ENCODE assay signal across 9 mouse cellular contexts in the genomic region with DNA sequence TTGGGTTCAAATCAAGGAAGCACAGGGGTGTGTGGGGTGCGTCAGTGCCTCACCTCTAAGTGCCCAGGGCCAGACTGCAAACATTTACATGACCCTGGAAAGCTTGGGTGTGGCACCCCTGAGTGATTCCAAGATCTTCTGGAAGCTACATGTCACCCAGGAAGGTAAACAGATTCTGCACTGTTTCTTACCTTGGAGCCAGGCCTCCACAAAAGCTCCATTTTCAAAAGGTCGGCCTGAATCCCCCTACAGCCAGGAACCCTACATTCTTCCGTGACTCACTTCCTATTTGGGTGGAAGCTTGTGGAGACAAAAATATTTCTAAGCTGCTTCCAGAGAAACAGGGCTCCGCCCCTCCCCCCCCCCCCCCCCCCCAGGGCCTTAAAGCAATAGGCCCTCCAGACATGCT. TPM values are rescaled to one million over a fixed set of nuclear protein-coding genes. Genes with fewer than 3 reads are reported as not detected.
DNase-seq lines count a peak whose midpoint lies in the region; ATAC-seq lines count a peak whose summit lies in the region.
"Had no signal": no experiment of that assay in that cellular context is flagged by ENCODE, and none has a peak within 500 bp of the region (broad histone marks: within the 10 kb centered on the region; RNA-seq: fewer than 3 reads in every experiment).

No protein-coding gene starts in this region.

- H3K9me3 ChIP-seq in intestine, embryonic 15.5 days: no peaks in the 10 kb centered on the region
- no peaks in the 10 kb centered on the region for H3K9me3 ChIP-seq in stomach, embryonic 16.5 days (replicated peaks; ENCODE audit: control insufficient read depth, low read length)
- no peaks in the 10 kb centered on the region for H3K9me3 ChIP-seq in midbrain, embryonic 15.5 days

- peak; percentile 52; the same call in 1 of the 2 replicates for ATAC-seq in intestine, embryonic 15.5 days
- 0 out of 2 replicates have a peak, but pooled peaks have one; percentile 16 for ATAC-seq in stomach, embryonic 16.5 days (ENCODE audit: insufficient read depth, low FRiP score)
- no peak for ATAC-seq in midbrain, embryonic 15.5 days (replicated peaks)
- ATAC-seq: forebrain, embryonic 14.5 days had no signal

- H3K4me1 ChIP-seq in intestine, embryonic 15.5 days (replicated peaks): peaks cover 10% of the 10 kb centered on the region
- H3K4me1 ChIP-seq in stomach, embryonic 16.5 days (ENCODE audit: control insufficient read depth, insufficient read depth, low read length): peaks cover 13% of the 10 kb centered on the region
- no peaks in the 10 kb centered on the region for H3K4me1 ChIP-seq in midbrain, embryonic 15.5 days

- H3K27ac ChIP-seq in intestine, embryonic 15.5 days: no peak overlapping the region
- peak overlapping the region; percentile 49 for H3K27ac ChIP-seq in stomach, embryonic 16.5 days (ENCODE audit: low read length)
- H3K27ac ChIP-seq in midbrain, embryonic 15.5 days: no peak overlapping the region

- no peak overlapping the region for H3K4me2 ChIP-seq in intestine, embryonic 15.5 days (replicated peaks)
- peak overlapping the region; percentile 30; the same call in 1 of the 2 replicates for H3K4me2 ChIP-seq in stomach, embryonic 16.5 days (ENCODE audit: low read depth, low read length)
- no peak overlapping the region for H3K4me2 ChIP-seq in midbrain, embryonic 15.5 days

- peak; percentile 18 for DNase-seq in adrenal gland, postnatal 10 days
- DNase-seq in adrenal gland, postnatal 4 days (ENCODE audit: low spot score in 2 of 2): no peak
- DNase-seq in urinary bladder, adult 18-20 months (ENCODE audit: low spot score in 2 of 2): peak; percentile 33 to 36
- DNase-seq in urinary bladder, postnatal 4 days (ENCODE audit: low spot score in 2 of 2): no peak
- DNase-seq in layer of hippocampus, postnatal 25 days (ENCODE audit: extremely low spot score in 1 of 2, low spot score in 1 of 2): no peak

- WGBS in intestine, embryonic 15.5 days: 16% methylated on average over 4 of the region's 4 CpGs
- WGBS in stomach, embryonic 16.5 days: 12% methylated on average over 4 of the region's 4 CpGs
- WGBS in midbrain, embryonic 15.5 days: 66% methylated on average over 4 of the region's 4 CpGs

- no peaks in the 10 kb centered on the region for H3K27me3 ChIP-seq in intestine, embryonic 15.5 days (replicated peaks)
- H3K27me3 ChIP-seq in stomach, embryonic 16.5 days (ENCODE audit: control insufficient read depth, insufficient read depth, low read length): no peaks in the 10 kb centered on the region
- H3K27me3 ChIP-seq in midbrain, embryonic 15.5 days (replicated peaks): no peaks in the 10 kb centered on the region

- H3K4me3 ChIP-seq in intestine, embryonic 15.5 days (replicated peaks): no peak overlapping the region
- no peak overlapping the region for H3K4me3 ChIP-seq in stomach, embryonic 16.5 days (replicated peaks; ENCODE audit: low read length)
- no peak overlapping the region for H3K4me3 ChIP-seq in midbrain, embryonic 15.5 days

- H3K36me3 ChIP-seq in intestine, embryonic 15.5 days: no peaks in the 10 kb centered on the region
- 0 out of 2 replicates have a peak, but pooled peaks cover 4% of the 10 kb centered on the region for H3K36me3 ChIP-seq in stomach, embryonic 16.5 days (ENCODE audit: control insufficient read depth, insufficient read depth, low read length)
- no peaks in the 10 kb centered on the region for H3K36me3 ChIP-seq in midbrain, embryonic 15.5 days (replicated peaks)

- H3K9ac ChIP-seq in intestine, embryonic 15.5 days: no peak overlapping the region
- no peak overlapping the region for H3K9ac ChIP-seq in stomach, embryonic 16.5 days (ENCODE audit: low read length)
- H3K9ac ChIP-seq in midbrain, embryonic 15.5 days: no peak overlapping the region

RNA-seq across cellular contexts. Expression of a gene that starts 34.3 kb away (rescaled TPM):
- total RNA-seq in adrenal gland, postnatal 10 days (2021): 10 to 100 TPM; 60.5 to 66.0 TPM
- 10 to 100 TPM; 80.3 to 82.8 TPM for total RNA-seq in adrenal gland, postnatal 4 days (2021)
- polyA plus RNA-seq in intestine, embryonic 15.5 days (2015; fragmentation: Nextera tagmentation; extraction: Ambion mirVana): 15.8 and 17.7 TPM in 2 replicates
- polyA plus RNA-seq in stomach, embryonic 16.5 days (2015; fragmentation: Nextera tagmentation; extraction: Ambion mirVana): 13.3 and 17.8 TPM in 2 replicates
- total RNA-seq in layer of hippocampus, postnatal 25 days (2021): 100 to 1,000 TPM in 1 of 2 experiments, 10 to 100 TPM in 1; 93.3 to 104 TPM
- 27.7 and 29.0 TPM in 2 replicates for polyA plus RNA-seq in midbrain, embryonic 15.5 days (2015; fragmentation: Nextera tagmentation; extraction: Ambion mirVana)

Comparison
In these comparisons a context has a peak if more than half of its experiments do, and no peak if none do; other contexts are left out.
1. DNase-seq: peak in adrenal gland, postnatal 10 days (single experiment) and urinary bladder, adult 18-20 months (2 of 2); none in adrenal gland, postnatal 4 days (0 of 2), urinary bladder, postnatal 4 days (0 of 2) and layer of hippocampus, postnatal 25 days (0 of 2).